Mouse (Mus musculus): ENCODE measurements at regions not wholly inside any gene's neighbourhood (a gene's known extent, or its start where the extent isn't known, plus 50 kb on each side); places are given as distances from the start of the nearest gene placed in this dataset.

DNA sequence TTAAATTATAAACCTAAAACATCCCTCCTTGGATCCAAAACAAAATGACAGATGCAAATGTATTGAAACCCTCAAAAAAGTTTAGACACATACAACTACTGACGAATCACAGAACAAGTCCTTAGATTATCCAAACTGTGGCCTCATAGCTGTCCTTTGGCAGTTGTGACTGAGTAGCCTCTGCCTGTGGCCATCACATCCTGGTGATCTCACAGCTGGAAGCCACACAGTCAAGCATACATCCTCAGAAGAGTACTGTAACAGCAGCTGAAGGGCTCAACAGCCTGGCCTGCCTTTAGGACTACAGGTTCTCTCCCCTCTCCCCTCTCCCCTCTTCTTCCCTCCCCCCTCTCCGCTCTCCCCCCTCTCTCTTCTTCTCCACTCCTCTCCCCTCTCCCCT is 80.0 kb upstream of the Thbs1 start:
- DNase-seq (ENCODE audit: low spot score in 2 of 2): no peak

DNA sequence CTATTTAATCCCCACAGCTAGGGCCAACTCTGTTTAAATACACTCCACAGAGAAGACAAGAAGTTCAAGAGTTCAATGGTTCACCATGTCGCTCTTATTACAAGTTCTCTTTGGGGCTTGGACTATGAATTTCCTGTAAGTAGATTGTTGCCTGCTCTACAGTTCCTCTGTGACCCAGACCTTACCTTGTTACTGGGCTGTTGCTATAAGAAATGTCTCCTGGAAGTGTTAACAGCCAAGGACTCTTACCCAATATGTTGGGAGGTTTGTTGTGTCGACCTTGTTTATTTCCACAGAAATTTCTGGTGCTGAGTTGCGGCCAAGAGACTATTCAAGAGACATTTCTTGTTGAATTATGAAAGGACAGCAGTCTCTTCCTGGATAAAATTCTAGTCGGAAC is 78.3 kb upstream of the Thbs1 start:
- DNase-seq (ENCODE audit: low spot score in 2 of 2): no peak

DNA sequence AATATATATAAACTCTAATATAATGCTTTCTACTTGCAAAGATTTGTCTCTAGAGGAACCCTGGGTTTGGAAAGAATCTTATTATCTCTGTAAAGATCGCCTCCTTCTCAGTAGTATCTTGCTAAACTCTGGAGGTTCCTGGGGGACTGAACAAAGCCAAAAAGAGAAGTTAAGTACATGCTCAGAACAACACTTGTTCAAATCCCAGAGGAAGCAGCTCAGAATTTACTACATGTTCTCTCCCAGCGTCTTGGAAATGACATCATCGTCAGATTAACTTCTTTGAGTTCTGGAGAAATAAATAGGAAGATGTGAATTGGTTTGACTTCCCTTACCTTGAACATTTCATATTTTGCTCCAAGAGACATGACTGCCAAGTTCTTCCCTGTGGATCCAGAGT is 77.7 kb upstream of the Thbs1 start:
- no peak for DNase-seq (ENCODE audit: low spot score in 2 of 2)

DNA sequence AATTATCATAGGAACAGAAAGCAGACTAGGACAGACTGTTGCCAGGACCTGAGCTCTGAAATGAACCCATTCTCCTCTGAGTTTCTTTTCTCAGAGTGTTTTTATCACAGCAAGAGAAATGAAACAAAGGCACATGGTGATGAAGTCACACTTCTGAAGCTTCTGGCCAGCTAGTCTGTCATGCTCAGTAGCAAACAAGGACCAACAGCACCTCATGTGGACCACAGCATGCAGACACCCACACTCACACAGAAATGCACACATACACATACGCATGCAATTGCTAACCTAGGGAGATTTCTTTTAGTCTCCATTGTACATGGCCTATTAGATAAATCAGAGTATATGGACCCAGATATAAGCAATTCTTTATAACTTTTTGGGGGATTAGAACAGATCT is 76.3 kb upstream of the Thbs1 start:
- DNase-seq (ENCODE audit: low spot score in 2 of 2): no peak

DNA sequence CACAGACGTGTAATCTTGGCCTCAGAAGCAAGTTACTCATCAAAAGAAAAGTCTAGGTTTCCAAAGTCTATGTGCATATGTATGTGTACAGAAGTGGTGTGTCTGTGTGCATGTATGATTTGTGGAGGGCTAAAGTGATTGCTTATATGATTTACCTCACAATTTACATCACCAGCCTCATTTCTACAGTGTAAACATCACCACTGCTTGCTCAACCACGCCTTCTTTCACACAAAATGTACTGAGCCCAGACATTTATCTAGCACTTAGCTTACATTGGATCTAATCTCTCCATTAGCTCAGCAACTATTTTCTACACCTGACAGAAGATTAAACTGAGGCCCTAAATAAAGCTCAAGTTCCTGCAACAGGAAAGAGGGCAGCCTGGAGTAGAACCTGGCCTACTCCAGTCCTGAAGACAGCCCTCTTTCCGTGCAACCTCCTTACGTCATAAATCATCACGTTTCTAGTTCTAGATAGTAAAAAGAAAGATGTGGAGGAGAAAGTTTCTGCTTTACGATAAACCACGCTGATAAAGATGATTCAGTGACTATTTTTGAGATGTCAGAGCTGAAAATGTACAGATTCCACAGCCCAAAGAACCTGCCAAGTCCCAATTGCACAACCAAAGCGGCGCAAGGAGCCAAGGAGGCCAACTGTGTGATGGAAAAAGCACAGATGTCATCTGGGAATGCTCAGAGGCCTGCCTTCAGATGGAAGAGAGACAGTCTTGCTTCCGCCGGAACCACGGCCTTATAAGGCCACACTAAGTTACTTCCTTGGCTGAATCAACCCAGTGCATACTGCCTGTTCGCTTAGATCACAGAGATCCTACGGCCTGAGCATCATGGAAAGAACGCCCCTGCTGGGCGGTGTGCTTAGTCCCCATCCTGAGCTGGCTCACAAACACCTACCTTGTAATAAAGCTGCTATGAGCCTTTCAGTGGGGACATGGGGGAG is 72.5 kb upstream of the Thbs1 start:
- peak; percentile 38 to 79 for DNase-seq (ENCODE audit: low spot score in 2 of 2)

DNA sequence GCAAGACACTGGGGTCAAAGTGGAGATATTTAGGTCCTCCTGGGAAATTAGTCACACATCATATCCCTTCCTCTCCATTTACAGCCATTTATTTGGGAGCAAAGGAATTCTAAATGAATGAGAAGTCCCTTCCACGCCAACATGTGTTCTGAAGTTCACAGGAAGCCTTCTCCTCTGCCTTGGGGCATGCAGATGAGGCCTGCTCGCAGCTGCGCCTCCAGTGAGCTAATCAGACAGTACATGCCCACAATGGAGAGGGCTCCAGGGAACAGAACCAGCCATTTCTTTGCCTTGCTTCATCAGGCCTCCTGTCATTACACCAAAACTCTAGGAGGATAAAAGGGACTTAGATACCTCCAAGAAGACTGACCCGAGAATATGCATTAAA is 71.9 kb upstream of the Thbs1 start:
- no peak for DNase-seq (ENCODE audit: low spot score in 2 of 2)

DNA sequence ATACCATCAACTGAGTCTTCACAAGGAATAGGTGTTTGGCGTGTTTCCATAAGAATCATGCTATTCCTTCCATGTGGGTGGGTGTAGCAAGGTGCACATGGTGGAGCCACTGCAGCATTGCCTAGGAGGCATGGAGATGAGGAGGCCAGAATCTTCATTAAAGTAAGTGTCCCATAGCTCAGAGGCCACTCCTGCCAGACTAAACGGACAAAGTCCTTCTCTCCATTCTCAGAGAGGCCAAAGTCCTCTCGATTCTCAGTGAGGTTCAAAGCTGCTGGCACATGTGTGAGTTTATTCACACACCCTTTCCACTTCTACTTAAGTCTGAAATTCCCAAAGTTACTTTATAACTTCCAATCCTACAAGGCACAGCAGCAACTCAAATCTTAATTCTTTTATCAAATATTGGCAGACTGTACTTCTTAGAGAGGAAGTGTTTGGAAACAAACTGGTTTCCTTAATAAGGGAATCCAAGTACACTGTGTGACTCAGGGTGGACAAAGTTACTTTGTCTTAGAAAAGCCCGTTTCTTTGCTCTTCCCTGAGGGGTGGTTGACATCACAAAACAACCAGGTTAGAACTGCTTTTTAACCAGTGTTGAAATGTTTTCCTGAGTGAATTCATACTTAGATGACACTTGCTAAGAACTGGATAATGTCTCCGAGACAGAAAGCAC is 69.2 kb upstream of the Thbs1 start:
- DNase-seq (ENCODE audit: low spot score in 2 of 2): no peak

DNA sequence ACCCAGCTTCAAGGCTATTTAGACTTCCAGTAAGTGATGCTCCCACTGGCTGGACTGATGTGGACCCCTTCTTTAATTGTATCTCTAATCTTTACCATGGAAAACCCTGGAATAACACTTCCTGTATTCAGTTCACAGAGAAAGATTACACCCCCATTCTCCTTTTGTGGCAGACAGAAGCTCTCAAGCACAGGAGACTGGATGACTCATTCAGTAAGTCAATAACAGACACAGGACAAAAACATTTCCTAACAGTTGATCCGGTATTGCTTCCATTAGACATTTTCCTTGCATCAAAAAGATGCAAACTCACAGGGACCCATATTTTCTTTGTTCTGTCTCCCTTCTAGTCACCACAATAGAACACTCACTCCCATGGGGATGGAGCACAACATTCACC is 67.0 kb upstream of the Thbs1 start:
- DNase-seq (ENCODE audit: low spot score in 2 of 2): no peak

DNA sequence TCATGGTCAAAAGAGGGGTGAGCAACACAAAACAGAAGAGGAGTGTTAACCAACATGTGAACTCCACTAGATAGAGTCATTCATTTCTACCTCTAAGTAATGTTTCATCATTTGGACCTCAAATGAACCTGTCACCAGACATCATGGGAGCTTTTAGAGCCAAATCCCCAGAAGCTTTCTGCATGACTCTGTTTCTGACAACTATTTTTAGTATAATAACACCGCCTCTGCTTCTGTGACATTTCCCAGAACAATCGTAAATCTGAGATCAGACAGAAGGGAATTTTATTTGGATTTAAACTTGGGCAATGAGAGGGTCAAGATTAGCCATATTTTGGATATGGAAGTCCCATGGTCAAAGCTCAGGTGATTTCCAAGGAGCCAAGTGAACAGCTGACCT is 61.4 kb upstream of the Thbs1 start:
- no peak for DNase-seq (ENCODE audit: low spot score in 2 of 2)

DNA sequence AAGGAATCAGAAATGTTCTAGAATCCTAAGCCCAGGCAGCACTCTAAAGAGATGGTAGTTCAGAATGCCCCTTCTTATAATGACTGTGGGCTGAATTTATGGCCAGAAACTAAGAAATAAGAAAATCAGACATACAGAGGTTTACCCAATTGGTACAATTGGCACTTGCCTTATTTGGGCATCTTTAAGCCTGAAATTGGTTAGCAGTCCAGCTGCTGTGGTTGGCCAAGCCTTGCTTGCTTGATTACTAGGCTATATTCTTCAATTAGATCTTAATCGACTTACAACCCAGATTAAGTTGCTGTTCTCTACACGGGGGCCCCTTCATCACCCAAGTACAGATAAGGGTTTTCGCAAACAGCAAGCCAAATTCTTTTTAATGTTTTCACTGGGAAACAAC is 60.1 kb upstream of the Thbs1 start:
- DNase-seq (ENCODE audit: low spot score in 2 of 2): no peak

DNA sequence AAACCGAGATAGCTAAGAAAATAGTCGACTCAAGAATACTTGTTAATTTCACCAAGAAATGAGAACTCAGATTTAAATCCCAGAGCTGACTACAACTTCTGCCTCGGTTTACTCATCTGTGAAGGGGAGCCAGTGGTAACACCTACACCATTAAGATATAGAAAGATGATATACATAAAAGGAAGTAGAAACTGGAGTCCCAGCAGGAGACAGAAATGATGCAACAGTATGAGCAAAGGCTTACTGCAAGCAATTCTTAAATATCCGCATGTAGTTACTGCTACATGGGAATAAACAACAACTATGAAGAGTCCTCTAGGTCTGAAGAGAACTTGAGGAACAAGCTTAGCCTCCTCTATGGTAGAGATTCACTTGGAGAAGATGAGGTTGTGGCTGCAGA is 58.2 kb upstream of the Thbs1 start:
- DNase-seq (ENCODE audit: low spot score in 2 of 2): no peak

DNA sequence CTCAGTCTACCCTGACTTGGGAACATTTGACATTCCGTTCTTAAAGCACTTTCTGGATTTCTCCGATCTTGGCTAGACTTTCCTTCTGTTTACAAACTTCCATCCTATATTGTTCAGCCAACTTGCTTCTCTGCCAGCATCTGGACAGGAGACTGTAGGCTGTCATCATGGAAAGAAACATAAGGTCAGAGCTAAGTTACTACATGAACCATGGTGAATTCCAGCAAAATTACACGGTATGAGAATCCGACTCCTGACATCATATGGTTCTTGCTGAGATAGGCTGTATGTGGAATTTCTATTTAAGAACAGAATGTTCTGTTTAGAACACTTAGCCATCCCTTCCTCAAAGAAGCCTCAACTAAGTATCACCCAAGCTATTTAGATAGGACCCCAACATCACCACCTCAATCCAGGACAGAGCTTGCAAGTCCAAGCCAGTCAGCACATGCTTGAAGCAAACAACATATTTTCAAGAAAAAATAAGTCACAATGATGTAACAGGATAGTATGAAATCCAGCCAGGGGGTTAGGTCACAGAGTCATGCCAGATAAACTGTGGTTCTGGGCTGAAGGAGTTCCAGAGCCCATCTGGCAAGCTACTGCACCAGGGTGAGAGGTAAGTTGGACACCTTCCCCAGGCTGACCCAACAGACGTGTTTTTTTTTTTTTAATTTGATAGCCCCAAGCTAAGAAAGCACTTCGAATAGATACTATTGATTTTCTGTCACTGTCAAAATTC is 52.9 kb upstream of the Thbs1 start:
- DNase-seq (ENCODE audit: low spot score in 2 of 2): no peak

DNA sequence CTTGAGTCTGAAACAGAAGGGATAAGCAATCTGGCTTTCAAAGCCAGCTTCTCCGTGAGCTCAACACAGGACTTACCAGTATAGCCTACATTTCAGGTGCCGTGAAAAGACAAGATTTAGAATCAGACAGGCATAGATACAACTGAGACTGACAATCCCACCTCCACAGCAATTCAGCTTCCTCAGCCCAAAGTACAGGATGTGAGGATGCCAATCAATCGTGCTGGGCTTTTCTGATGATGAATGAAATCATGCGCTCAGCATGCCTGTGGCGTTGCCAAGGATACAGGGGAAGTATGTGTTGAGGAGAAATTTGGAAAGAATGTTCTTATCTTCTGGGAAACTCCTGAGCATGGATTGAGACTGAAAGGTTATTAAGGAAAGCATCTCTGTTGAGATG is 50.4 kb upstream of the Thbs1 start:
- no peak for DNase-seq (ENCODE audit: low spot score in 2 of 2)
